Mouse (Mus musculus) lung, postnatal 10 days (tissue): ENCODE results near the gene Hexim1.

ENCODE experiments used
- DNase-seq: peaks from one replicate; pipeline ENCODE4 v3.0.0; 2021

Gene Hexim1

DNA sequence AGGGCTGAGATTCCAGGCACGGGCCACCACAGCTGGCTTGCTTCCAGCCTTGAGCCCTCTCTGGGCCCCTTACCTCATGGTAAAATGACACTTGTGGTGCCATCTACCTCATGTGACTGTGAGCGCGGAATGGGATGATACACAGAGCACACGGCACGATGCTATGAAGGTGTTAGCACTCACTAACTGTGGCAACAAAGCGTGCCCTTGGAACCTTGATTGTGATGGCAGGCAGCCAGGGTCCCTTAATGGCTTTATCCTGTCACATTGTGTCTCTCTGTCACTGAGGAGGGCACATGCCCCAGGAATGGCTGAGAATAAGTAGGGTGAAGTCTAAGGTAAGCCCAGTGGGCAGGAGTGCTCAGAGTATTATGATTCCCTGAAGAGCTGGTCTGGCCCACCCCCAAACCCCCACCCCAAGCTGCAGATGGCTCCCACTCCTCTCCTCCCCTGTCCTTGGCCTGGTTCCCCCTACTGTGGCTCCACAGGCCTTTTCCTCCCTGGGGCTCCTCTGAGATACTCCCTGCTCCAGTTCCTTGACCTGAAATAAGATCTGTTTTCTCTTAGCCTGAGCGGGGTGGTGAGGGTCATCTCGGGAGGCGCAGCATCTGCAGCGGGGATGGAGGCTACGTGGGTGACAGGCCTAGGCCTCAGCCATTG lies 17.4 kb upstream of the Hexim1 start:
- DNase-seq, result no peak

DNA sequence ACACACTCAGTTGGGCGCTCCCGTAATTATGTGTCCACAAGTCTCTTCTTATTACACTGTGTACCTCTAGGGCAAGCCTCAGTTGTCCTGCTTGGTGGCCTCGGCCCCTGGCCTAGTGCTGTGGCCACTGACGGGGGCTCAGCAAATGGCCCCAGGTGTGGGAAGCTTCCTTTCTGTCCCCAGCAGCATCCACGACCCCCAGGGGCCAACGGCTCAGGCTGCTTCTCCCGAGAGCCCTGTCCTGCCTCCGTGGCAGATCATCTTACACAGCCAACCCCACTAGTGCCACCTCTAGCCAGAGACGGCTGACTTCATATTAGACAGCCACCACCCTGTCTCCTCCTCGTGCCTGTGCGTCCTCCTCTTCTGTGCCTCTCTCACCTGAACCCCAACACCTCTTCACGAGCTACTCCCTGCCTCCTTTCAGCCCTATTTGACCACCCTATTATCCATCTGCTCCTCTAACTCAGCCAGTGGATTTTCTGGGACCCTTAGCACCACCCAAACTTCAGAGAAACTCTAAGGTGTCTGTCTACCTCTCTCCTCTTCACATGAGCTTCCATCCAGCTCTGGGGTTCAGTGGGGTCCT lies 16.6 kb upstream of the Hexim1 start:
- DNase-seq, result no peak

DNA sequence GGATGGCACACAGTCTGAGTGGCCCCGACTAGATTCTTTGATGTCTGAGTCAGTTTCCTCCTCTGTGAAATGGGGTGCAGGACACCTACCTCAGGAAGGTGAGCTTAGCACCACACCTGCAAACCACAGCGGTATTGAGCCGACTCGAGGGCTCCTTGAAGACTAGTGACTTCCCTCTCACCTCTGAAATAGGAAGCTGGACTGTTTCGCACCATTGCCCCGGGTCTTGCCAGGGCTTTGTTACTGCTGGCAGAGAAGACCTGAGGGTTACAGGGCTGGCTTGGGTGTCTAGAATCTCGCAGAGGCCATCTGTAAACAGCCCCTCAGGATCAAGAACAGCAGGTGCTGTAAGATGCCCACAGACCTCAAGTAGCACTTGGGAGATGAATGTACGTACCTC lies 15.7 kb upstream of the Hexim1 start:
- DNase-seq, result no peak

DNA sequence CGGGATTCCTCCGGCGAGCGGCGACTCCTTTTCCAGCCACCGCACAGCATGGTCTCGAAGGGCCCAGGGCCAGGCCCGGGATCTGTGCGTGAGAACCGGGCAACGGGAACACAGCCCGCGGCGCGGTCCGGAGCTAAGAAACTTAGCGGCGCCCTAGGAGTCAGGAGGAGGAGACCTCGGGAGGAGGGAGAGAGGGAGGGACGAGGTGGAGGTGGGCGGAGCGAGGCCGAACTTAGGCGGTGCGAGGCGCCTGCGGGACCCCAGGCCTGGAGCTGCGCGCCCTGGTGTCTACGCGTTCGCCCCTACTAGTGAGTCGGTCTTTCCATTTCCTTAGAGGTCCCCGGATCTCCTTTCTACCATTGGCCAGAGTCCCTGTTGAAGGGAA lies 14.6 kb upstream of the Hexim1 start, which contains the start of the genes Plcd3 and Acbd4:
TSS of gene Plcd3 (minus strand) at position 178 of the 385 bp plus-strand sequence.
TSS of gene Acbd4 (plus strand) at position 202 of the 385 bp plus-strand sequence.
- DNase-seq, result peak; percentile 92

DNA sequence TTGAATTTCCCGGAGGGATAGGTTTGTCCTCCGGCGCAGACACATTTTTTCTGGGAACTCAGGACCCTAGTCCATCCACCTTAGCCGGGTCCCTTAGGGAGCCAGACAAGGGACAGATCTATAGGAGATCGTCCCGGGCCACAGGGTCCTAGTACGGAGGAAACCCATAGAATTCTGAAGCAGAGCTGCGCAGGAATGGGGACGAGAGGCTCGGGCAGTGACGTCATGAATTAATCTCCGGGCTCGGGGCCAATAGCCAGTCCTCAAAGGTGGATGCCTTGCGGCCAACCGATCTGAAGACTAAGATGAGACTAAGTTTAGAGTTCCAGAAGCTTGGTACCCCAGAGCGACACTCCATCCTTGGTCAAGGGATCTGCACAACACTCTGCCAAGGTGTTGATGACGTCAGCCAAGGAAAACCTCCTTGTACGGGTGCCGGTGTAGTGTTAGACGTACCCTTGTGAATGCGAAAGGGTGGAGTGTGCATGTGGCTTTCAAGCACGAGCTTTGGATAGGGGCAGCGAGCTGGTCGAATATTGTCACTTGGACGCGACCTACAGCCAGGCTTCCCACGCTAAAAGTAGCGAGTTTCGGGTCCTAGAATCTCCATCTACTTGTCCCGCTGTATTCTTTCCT lies 14.0 kb upstream of the Hexim1 start:
- peak; percentile 81 for DNase-seq

DNA sequence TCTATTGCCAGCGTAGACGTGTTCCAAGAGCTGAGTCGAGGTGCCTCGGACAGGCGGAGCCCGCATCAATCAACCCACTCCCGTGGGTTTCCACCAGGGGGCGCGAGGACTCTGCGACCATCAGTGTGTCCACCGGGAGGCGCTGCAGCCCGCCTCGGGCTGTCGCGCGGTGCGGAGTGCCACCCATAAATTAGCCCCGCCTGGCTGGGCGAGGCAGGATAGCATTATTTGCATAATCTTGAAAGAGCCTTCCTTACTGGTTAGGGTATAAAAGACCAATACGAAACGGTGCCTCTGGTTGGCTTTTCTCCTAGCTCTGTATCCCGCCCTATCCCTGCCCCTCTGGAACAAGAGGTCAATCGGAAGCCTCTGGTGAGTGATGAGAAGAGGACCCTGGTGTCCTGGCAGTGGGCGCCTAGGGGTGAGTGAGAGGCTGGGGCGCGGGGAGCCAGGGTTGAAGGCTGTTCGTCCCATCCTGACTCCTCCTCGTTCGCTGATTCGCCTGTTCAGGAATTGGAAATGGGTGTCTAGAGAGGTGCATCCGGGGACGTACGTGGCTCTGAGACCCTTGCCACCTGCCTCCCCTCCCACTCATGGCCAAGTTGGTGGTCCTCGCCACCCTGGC lies 13.2 kb upstream of the Hexim1 start:
- DNase-seq, result peak; percentile 97

DNA sequence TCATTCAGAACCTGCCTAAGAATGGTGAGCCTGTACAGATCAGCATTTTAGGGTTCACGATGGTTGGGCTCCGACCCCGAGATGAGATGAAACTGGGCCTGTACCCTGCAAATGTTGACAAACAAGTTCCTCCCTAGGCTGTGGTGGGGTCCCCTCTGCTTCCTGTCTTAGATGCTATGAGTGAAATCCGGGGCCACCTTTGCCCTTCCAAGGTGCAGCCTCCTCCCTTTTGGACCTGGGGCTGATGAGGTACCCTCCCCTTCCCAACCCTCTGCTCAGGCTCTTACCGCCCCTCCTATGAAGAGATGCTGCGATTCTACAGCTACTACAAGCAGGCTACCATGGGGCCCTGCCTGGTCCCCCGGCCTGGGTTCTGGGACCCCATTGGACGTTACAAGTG lies 12.4 kb upstream of the Hexim1 start:
- no peak for DNase-seq

DNA sequence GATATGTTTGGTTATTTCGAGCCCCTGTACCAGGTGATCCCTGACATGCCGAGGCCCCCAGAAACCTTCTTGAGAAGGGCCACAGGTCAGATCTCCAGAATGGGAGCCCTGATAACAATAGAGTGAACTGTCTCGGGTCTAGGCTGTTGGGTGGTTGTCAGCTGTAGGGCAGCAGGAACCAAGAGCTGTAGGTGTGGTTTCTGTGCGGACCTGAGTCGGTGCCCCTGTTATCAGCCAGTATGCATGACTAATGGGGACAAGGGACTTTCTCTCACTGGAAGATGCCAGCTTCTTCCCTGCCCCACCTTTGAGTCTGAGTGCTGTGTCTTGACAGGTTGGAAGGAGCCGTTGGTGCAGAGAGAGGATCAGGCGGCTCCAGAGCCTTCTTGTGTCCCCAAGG lies 11.6 kb upstream of the Hexim1 start:
- no peak for DNase-seq

DNA sequence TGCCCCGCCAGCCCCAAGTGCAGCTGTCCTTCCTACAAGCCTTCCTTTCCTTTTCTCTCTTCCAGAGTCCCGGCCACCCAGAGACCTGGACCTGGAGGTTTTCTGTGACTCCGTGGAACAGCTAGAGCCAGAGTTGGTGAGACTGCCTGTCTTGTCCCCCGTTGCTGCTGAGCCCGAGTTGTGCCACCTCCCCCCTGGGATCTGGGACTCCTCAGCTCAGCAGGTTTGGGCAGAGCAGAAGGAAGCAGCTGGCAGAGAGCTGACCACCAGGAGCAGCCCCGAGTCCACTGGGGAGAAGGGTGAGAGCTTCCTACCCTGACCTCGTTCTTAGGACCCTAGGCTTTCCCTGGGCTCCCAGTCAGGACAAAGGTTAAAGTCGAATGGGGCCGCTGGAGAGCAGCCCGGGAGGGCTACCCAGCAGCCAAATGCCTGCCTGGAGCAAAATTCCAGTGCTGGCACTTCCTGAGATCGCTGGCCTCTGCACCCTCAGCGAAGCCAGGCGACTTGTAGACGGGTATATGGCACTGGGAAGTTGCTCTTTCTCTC lies 10.8 kb upstream of the Hexim1 start:
- no peak for DNase-seq

DNA sequence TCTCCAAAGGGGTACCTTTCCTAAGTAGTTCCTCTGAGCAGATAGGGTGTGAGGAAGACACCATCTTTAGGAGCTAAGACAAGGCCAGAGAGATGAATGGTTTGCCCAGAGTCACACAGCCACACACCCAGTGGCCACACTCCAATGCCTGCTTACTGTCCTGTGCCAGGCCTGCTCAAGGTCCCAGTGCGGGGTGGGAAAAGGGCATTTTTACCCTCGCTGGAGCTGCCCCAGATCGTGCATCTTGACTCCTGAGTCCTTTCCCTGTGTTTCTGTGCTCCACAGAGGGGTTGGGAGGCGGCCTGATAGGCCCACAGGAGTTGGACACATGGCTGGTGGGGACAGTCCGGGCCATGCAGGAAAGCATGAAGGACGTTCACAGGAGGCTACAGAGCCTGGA lies 10.2 kb upstream of the Hexim1 start:
- no peak for DNase-seq

DNA sequence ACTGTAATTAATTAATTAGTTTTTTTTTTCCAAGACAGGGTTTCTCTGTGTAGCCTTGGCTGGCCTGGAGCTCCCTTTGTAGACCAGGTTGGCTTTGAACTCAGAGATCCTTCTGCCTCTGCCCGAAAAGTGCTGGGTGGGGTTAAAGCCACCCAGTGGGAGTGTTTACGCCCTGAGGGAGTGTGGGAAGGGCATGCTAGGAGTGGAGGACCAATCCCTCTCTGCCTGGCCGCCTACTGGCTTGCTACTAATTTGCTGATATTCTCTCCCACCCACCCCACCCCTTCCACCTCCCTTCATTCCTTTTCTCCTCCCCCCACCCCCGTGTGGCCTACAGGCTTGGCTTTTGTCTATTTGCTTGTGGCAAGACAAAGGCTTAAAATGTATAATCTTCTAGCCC lies 9.6 kb upstream of the Hexim1 start:
- no peak for DNase-seq

DNA sequence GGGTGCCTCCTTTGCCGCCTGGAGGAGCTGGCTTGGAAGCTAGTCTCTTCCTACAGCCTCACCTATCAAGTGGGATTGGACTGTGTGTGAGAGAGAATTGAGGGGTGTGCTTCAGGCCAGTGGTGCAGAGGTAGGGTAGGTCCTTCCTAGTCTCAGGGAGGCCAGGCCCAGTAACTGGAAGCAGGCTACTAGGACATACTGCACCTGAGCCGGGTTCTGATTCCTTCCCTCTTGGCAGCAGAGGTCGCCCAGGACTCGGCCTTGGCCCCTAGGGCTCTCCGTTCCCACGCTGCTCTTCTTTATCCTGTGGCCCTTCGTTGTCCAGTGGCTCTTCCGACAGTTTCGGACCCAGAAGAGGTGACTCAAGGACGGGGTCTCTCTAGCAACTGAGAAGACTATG lies 4.7 kb upstream of the Hexim1 start:
- no peak for DNase-seq

DNA sequence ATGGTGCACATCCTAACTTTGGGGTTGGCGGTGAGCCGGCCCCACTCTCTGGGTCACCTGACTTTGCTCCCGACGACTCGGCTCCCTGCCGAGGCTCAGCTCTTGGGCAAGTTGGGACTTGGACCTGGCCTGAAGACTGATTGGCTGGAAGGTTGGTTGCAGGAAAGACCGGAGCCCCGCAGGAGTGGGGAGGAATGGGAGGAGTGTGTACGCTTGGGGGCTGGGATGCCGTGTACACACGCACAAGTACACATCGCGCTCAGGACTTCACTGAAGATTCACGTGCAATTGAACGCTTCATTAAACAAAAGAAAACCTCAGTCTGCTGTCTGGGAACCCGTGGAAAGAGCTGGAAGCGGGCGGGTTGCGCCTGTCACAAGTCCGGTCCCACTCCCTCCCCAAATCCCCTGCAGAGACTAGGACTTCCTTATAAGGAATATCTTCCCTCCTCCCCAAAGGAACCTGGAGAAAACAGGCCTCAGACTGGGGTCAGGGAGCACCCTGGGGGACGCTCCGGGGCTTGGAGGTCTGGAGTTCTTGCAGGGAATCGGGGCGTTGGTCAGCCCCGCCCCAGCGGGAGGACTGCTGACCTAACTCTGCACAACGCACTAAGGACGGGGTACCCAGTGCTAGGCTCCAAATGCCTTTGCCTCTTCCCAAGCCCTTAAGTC lies 4.0 kb upstream of the Hexim1 start:
- DNase-seq, result peak; percentile 87

DNA sequence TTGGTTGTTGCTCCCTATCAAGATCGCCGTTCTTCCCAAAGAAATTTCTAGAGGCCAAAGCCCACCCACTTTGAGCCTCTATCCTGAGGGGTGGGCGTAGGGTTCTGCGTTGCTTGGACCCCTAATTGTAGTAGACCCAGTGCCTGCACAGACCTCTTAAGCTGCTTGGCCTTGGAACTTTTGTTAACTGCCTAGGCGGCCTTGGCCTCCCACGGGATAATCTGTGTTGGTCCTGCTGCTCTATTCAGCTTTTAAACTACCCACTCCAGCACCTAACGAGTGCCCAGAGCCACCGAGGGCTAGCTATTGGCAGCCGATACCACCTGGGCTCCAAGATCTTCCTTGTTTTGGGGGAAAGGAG lies 3.5 kb upstream of the Hexim1 start:
- no peak for DNase-seq

DNA sequence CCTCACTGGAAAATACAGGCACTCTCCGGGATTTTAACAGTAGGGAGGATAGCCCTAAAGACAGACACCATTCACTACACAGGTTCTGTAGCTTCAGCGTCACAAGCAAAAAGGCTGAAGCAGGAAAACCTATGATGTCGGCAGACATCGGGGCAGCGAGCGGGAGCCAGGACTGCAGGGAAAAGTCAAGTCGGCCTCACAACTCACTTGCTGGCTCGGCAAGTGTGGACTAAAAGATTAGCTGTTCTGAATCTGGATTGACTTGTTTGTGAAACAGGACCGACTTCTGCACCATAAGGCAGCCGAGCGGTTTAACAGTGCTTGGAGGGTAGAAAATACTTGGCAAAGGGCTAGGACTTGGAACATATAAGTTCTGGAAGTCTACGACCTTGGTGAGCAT lies 3.0 kb upstream of the Hexim1 start:
- no peak for DNase-seq

DNA sequence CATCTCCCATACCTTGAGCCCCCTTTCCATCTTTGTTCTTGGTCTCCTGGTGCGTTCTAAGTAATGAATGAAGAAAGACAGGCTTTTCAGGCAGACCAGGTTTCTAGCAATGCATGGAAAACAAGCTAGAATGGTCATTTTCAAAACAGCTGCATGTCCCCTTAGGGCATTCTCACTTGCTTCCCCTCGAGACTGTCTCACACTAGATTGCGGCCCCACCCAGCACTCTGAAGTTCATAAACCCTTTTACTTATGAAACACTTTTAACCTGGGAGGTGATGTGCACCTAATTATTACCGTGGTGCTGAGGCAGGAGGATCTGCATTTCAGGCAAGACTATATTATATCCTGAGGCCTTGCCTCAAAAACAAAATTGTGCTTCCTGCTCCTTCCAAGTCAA lies 2.3 kb upstream of the Hexim1 start:
- no peak for DNase-seq

DNA sequence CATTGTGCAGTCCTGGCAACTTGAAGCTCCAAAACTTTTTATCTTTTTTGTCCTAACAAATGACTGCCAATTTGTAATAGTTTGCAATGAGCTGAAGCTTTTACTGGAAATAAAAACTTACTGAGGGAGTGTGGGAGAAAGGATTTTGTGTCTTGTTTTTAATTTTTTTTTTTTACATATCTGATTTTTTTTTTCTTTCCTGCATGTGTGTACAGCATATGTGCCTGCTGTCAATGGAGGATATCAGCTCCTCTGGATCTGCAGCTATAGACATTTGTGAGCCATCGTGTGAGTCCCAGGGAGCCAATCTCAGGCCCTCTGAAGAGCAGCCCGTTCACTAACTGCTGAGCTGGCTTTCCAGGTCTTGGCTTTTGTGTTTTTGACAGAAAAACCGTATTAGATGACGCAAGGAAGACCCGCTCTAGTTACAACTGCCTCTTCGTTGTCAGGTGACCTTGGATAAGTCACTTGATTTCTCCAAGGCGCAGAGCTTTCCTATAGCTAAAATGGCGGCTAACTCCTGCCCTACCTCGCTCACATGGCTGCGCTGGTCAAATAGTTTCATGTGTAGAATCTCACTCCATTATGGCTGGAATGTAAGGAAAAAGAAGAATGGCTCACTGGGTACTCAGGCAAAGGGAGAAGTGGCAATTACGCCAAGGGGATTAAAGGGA lies 1.6 kb upstream of the Hexim1 start:
- DNase-seq, result no peak

DNA sequence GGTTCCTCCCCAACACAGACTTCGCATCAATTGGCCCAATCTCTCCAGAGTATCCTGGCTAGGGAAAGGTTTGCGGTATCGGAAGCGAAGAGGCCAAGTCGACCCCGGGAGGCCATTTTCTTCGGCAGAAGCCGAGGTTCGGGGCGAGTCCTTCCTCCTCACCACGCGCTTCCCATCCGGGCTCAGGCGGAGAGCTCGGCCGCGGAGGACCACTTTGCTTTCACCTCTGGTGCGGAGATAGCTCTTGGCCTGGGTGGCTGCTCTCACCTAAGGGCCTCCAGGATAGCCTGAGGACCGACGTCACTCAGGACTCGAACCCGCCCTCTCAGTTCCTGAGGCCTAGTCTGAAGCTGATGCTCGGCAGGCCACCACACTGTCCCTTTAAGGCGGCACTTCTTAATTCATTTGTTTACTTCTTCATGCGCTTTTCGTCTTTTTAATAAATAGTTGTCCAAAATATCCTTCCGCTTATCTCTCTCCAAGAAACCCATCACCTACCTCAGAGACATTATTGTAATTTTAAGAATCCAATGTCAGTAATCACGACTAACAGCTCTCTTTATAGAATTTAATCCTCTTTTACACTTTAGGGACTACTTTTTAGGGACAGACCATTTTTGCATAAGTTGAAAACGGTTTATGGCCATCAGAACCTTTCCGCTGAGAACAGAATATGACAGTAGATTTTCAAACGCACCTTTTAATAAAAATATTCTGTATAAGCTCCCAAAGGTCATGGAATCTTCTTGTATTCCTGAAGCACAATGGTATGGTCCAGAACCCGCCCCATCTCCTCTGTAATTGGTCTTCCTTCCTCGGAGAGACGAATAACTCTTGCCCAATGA lies 646 bp upstream of the Hexim1 start:
- DNase-seq, result peak; percentile 87

DNA sequence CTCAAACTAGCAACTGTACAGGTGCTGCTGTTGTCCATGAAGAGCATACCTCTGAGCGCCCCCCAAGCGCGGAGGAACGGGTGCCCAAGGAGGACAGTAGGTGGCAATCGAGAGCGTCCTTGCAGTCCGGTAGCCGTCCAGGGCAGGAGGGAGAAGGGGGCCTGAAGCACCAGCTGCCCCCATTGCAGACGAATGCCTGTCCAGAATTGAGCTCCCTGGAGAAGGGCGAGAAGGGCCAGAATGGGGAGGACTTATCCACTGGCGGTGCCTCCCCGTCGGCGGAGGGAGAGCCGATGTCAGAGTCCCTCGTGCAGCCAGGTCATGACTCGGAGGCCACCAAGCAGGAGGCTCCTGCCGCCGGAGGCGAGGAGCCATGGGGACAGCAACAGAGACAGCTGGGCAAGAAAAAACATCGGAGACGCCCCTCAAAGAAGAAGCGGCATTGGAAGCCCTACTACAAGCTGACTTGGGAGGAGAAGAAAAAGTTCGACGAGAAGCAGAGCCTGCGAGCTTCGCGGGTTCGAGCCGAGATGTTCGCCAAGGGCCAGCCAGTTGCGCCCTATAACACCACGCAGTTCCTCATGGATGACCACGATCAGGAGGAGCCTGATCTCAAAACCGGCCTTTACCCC lies 1.0 kb downstream of the Hexim1 start:
- peak; percentile 90 for DNase-seq

DNA sequence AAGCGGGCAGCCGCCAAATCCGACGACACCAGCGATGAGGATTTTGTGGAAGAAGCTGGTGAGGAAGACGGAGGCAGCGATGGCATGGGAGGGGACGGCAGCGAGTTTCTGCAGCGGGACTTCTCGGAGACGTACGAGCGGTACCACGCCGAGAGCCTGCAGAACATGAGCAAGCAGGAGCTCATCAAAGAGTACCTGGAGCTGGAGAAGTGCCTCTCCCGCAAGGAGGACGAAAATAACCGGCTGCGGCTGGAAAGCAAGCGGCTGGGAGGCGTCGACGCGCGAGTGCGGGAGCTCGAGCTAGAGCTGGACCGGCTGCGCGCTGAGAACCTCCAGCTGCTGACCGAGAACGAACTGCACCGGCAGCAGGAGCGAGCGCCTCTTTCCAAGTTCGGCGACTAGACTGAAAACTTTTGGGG lies 1.6 kb downstream of the Hexim1 start:
- DNase-seq, result peak; percentile 66

DNA sequence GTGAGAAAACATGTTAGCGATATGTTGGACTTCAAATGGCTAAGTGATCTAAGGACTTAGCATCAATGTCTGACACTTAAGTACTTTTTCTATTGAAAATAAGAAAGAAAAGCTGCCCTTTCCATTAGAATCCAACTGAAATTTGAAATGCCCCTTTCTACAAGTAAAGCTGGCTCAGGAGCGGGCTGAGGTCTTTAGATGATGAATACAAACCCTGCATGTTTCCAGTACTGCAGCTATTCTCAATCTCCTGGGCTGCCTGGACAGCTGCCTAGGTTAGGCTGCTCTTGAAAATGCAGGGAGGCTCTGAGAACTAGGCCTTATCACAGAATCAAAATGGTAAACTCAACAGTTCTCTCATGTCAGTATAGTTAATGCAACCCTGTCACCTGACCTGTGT lies 2.8 kb downstream of the Hexim1 start:
- DNase-seq, result no peak
